ENCODE assay signal across 13 mouse cellular contexts in the genomic region with DNA sequence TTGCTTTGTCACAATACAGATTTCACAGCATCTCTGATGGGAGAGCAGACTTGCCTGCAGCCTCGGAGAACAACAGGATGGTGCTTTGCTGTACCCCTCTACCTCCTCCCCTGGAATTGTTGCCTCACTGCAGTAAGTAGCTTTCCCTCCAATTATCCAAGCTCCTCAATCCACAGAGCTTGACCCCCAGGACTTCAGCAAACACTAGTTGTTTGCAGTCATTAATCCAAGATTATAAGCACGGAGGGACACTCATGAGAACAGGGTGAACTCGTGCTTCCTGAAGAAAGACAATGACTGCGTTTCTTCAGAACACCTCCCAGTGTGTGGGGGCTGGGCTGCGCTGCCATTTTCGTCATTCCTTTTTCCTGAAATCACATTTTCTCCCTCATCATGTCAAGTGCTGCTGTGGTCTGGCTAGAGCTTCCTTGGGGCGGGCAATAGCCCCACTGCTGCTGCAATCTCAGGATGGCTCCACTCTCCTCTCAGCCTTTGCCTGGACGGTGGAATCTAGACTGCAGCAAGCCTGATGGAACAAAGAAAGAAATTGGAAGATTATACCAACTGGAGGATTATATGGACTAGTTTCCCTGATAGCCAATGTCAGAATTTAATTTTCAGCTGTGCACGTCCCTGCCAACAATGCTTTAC.
DNase-seq lines count a peak whose midpoint lies in the region; ATAC-seq lines count a peak whose summit lies in the region.
"Had no signal": no experiment of that assay in that cellular context is flagged by ENCODE, and none has a peak within 500 bp of the region (broad histone marks: within the 10 kb centered on the region; RNA-seq: fewer than 3 reads in every experiment).

No protein-coding gene starts in this region.

- H3K9ac ChIP-seq in forebrain, embryonic 16.5 days (replicated peaks; ENCODE audit: low read depth, low read length) = 0 out of 2 replicates have a peak overlapping the region, but pooled peaks have one; percentile 25
- no peak overlapping the region for H3K9ac ChIP-seq in midbrain, embryonic 15.5 days
- H3K9ac ChIP-seq: limb, embryonic 12.5 days had no signal

- H3K27me3 ChIP-seq in embryonic facial prominence, embryonic 10.5 days (replicated peaks; ENCODE audit: low read depth, poor library complexity, severe bottlenecking) = no peaks in the 10 kb centered on the region
- H3K27me3 ChIP-seq in forebrain, embryonic 16.5 days (replicated peaks; ENCODE audit: control insufficient read depth, insufficient read depth, low read length) = no peaks in the 10 kb centered on the region
- no peaks in the 10 kb centered on the region for H3K27me3 ChIP-seq in midbrain, embryonic 15.5 days (replicated peaks)
- H3K27me3 ChIP-seq: limb, embryonic 12.5 days had no signal

- H3K4me1 ChIP-seq in embryonic facial prominence, embryonic 10.5 days = peaks cover 6% of the 10 kb centered on the region
- H3K4me1 ChIP-seq in forebrain, embryonic 16.5 days (replicated peaks; ENCODE audit: control insufficient read depth, insufficient read depth, low read length) = peaks cover 5% of the 10 kb centered on the region
- peaks cover 7% of the 10 kb centered on the region; the same call in 1 of the 2 replicates for H3K4me1 ChIP-seq in midbrain, embryonic 15.5 days
- H3K4me1 ChIP-seq: limb, embryonic 12.5 days had no signal

- peak; percentile 50 for ATAC-seq in forebrain, embryonic 16.5 days
- ATAC-seq in midbrain, embryonic 15.5 days (replicated peaks) = peak; percentile 92

- H3K4me2 ChIP-seq in forebrain, embryonic 16.5 days (ENCODE audit: low read length) = peak overlapping the region; percentile 31
- peak overlapping the region; percentile 30 for H3K4me2 ChIP-seq in midbrain, embryonic 15.5 days
- H3K4me2 ChIP-seq: limb, embryonic 12.5 days had no signal

- 31% methylated on average over 9 of the region's 9 CpGs for WGBS in embryonic facial prominence, embryonic 10.5 days
- WGBS in forebrain, embryonic 16.5 days = 20% methylated on average over 9 of the region's 9 CpGs
- 22% methylated on average over 9 of the region's 9 CpGs for WGBS in midbrain, embryonic 15.5 days

- H3K9me3 ChIP-seq in embryonic facial prominence, embryonic 10.5 days = no peaks in the 10 kb centered on the region
- H3K9me3 ChIP-seq in forebrain, embryonic 16.5 days (ENCODE audit: control insufficient read depth, low read length) = no peaks in the 10 kb centered on the region
- H3K9me3 ChIP-seq in midbrain, embryonic 15.5 days = no peaks in the 10 kb centered on the region
- H3K9me3 ChIP-seq: limb, embryonic 12.5 days had no signal

- H3K27ac ChIP-seq in embryonic facial prominence, embryonic 10.5 days (replicated peaks) = no peak overlapping the region
- no peak overlapping the region for H3K27ac ChIP-seq in forebrain, embryonic 16.5 days (ENCODE audit: low read length)
- peak overlapping the region; percentile 53 for H3K27ac ChIP-seq in midbrain, embryonic 15.5 days
- H3K27ac ChIP-seq: limb, embryonic 12.5 days had no signal

- no peak overlapping the region for H3K4me3 ChIP-seq in embryonic facial prominence, embryonic 10.5 days
- H3K4me3 ChIP-seq in forebrain, embryonic 16.5 days (replicated peaks; ENCODE audit: low read length) = 0 out of 2 replicates have a peak overlapping the region, but pooled peaks have one; percentile 6
- 0 out of 2 replicates have a peak overlapping the region, but pooled peaks have one; percentile 3 for H3K4me3 ChIP-seq in midbrain, embryonic 15.5 days
- H3K4me3 ChIP-seq: limb, embryonic 12.5 days had no signal

- peak; percentile 31 for DNase-seq in embryo, embryonic 10 days (ENCODE audit: low spot score)
- peak; percentile 9 for DNase-seq in embryonic facial prominence, embryonic 10.5 days (ENCODE audit: low spot score)
- DNase-seq in kidney, adult 8-10 months = no peak
- DNase-seq in lung, postnatal 14 days = no peak
- DNase-seq in thymus, adult 18-20 months = no peak
- DNase-seq in kidney, postnatal 14 days = no peak
- DNase-seq: adrenal gland, postnatal 10 days; heart, adult 11 months; kidney, postnatal 10 days; lung, adult 18-20 months had no signal

- no peaks in the 10 kb centered on the region for H3K36me3 ChIP-seq in embryonic facial prominence, embryonic 10.5 days (replicated peaks)
- no peaks in the 10 kb centered on the region for H3K36me3 ChIP-seq in forebrain, embryonic 16.5 days (ENCODE audit: control insufficient read depth, insufficient read depth)
- H3K36me3 ChIP-seq in midbrain, embryonic 15.5 days (replicated peaks) = no peaks in the 10 kb centered on the region
- H3K36me3 ChIP-seq: limb, embryonic 12.5 days had no signal

Comparison
In these comparisons a context has a peak if more than half of its experiments do, and no peak if none do; other contexts are left out.
1. DNase-seq: peak in embryo, embryonic 10 days (single experiment) and embryonic facial prominence, embryonic 10.5 days (single experiment); none in kidney, adult 8-10 months (0 of 2), lung, postnatal 14 days (single experiment), thymus, adult 18-20 months (0 of 2) and kidney, postnatal 14 days (single experiment).